Mouse (Mus musculus) midbrain, postnatal 0 days (tissue): Measurements from ENCODE around the gene Lrrc56. TPM values are rescaled to one million over a fixed set of nuclear protein-coding genes. Genes with fewer than 3 reads are reported as not detected.
A peak's percentile ranks its signal among the peaks of the same experiment; 100 is the strongest.

Source experiments
- ATAC-seq: fragments of 200-750 bp; cut with Nextera tagmentation; 2 replicates; pipeline ENCODE4 v1.8.0; 2017; ENCODE audit warnings: moderate number of reproducible peaks, mild to moderate bottlenecking, moderate TSS enrichment, moderate library complexity; ENCODE audit not compliant: low FRiP score
- DNase-seq: peaks from one replicate; pipeline ENCODE4 v3.0.0-alpha.2; 2015; ENCODE audit warnings: low spot score
- H3K27ac ChIP-seq: fragments of 300-500 bp; sonication (generic); 2 replicates; pipeline ENCODE4 v1.5.1; 2014; ENCODE audit warnings: low read depth, mild to moderate bottlenecking, low read length, mixed read lengths
- H3K27me3 ChIP-seq: fragments of 300-500 bp; sonication (generic); 2 replicates; pipeline ENCODE4 v1.6.1; 2014; ENCODE audit warnings: low read length, control low read depth, mixed read lengths; ENCODE audit not compliant: insufficient read depth
- H3K36me3 ChIP-seq: fragments of 300-500 bp; sonication (generic); 2 replicates; pipeline ENCODE4 v1.6.1; 2014; ENCODE audit warnings: low read length, control low read depth, mixed read lengths; ENCODE audit not compliant: insufficient read depth
- H3K4me1 ChIP-seq: fragments of 300-500 bp; sonication (generic); 2 replicates; pipeline ENCODE4 v1.6.1; 2014; ENCODE audit warnings: mild to moderate bottlenecking, control low read depth, antibody characterized with exemption, low read length, mixed read lengths; ENCODE audit not compliant: insufficient read depth
- H3K4me2 ChIP-seq: fragments of 300-500 bp; sonication (generic); 2 replicates; pipeline ENCODE4 v1.6.1; 2014; ENCODE audit warnings: low read depth, mild to moderate bottlenecking, low read length, mixed read lengths; ENCODE audit not compliant: poor library complexity, severe bottlenecking
- H3K4me3 ChIP-seq: fragments of 300-500 bp; sonication (generic); 2 replicates; pipeline ENCODE4 v1.5.1; 2014; ENCODE audit warnings: low read depth, mild to moderate bottlenecking, low read length, moderate library complexity
- H3K9ac ChIP-seq: fragments of 300-500 bp; sonication (generic); replicated peaks from 2 replicates; pipeline ENCODE4 v1.6.1; 2014; ENCODE audit warnings: mild to moderate bottlenecking, low read length, moderate library complexity, mixed read lengths; ENCODE audit not compliant: poor library complexity, severe bottlenecking
- H3K9me3 ChIP-seq: fragments of 300-500 bp; sonication (generic); 2 replicates; pipeline ENCODE4 v1.6.1; 2016; ENCODE audit warnings: low read length, control low read depth
- CTCF ChIP-seq: IDR thresholded peaks from 2 replicates; pipeline ENCODE4 v1.5.1; 2016; ENCODE audit warnings: antibody characterized with exemption, mild to moderate bottlenecking
- WGBS: fragments of 180-500 bp; shearing (Covaris S2); extraction: QIAGEN DNeasy Blood & Tissue Kit; methylation state at CpG from one replicate; pipeline ENCODE4 v1.1.7; 2014; 5-methylcytosine and 5-hydroxymethylcytosine counted together
- polyA plus RNA-seq: library from polyadenylated mRNA; unstranded; fragments of >200 nt; fragmentation: Nextera tagmentation; extraction: Ambion mirVana; gene quantifications from 2 replicates; pipeline ENCODE4 v1.2.1, GENCODE M21; 2015
- total RNA-seq: library from RNA; depleted of rRNA; stranded (reverse); fragments of >200 nt; gene quantifications from 2 replicates; pipeline ENCODE4 v1.2.3, GENCODE M21; 2014

The Lrrc56 gene
- total and polyA plus RNA-seq, 2 experiments from 2014 or later, result 8.6 to 14.9 TPM

DNA sequence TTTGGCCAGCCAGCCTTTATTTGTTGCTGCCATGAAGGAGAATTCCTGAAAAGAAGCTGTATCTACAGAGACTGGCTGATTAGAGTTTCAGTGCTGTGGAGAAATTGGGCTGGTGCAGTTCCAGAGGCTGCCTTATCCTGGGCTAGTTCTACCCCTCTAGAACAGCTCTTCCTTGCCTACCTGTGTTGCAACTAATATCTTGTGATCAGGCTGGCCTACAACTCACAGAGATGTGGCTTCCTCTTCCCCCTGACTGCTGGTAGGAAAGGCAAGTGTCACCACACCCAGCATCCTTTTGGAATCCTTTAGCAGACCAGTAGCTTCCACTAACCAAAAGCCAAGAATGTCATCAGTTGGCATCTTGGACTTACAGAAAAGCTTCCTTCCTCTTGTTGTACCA lies 24.1 kb upstream of the Lrrc56 start:
- no peaks in the 10 kb centered on the region for H3K36me3 ChIP-seq
- H3K4me2 ChIP-seq, result no peak overlapping the region
- ATAC-seq, result no peak
- no peak for DNase-seq
- TF ChIP-seq CTCF, result no peak
- no peak overlapping the region for H3K9ac ChIP-seq
- H3K27me3 ChIP-seq, result no peaks in the 10 kb centered on the region
- H3K4me3 ChIP-seq, result no peak overlapping the region
- H3K27ac ChIP-seq, result no peak overlapping the region
- H3K4me1 ChIP-seq, result peaks cover 6% of the 10 kb centered on the region; the same call in 1 of the 2 replicates
- H3K9me3 ChIP-seq, result no peaks in the 10 kb centered on the region

- Histone ChIP-seq H3K36me3 (no peaks in the 10 kb centered on the region), H3K27me3 (no peaks in the 10 kb centered on the region), H3K27ac (peak within 1 kb of the TSS; percentile 89), H3K4me1 (peaks cover 6% of the 10 kb centered on the region; the same call in 1 of the 2 replicates), H3K9ac (peak within 1 kb of the TSS; percentile 65), H3K4me3 (peak within 1 kb of the TSS; percentile 51), H3K4me2 (peak within 1 kb of the TSS; percentile 63), H3K9me3 (no peaks in the 10 kb centered on the region)
- ATAC-seq, result peak; percentile 98
- DNase-seq, result peak; percentile 97
- WGBS, result 2% methylated on average over 55 of the region's 55 CpGs
- peak; percentile 17 for TF ChIP-seq CTCF
Observed at GRCm38 (mm10) chr7:141172116-141173006, 21.6 kb upstream of the Lrrc56 start, which contains the start of gene Rnh1. TSS of gene Rnh1 (minus strand) at chr7:141172857.

DNA sequence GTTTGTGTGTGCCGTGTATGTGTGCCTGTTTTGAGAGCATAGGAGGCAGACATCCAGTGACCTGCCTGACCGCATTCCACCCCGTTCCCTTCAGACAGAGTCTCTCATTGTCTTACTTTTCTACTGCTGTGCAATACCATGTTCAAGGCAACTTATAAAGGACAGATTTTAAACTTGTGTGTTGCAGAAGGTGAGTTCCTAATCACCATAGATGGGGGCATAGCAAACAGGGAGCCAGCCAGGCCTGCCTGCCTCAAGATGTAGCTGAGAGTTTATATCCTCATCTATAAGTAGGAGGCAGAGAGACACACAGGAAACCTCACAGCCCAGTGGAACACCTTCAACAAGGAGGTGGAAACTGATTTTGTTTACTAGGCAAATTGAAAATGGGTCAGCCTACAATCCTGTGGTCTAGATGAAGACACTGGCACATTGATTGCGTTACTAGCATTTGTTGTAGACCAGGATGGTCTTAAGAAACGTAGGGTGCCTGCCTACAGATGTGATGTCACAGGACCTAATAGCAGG lies 20.6 kb upstream of the Lrrc56 start:
- no peak for DNase-seq
- Histone ChIP-seq H3K9me3 (no peaks in the 10 kb centered on the region), H3K9ac (0 out of 2 replicates have a peak overlapping the region, but pooled peaks have one; percentile 65), H3K4me2 (peak overlapping the region; percentile 63), H3K4me3 (peak overlapping the region; percentile 51; the same call in 1 of the 2 replicates), H3K4me1 (peaks cover 6% of the 10 kb centered on the region; the same call in 1 of the 2 replicates), H3K27me3 (no peaks in the 10 kb centered on the region), H3K27ac (0 out of 2 replicates have a peak overlapping the region, but pooled peaks have one; percentile 89), H3K36me3 (no peaks in the 10 kb centered on the region)
- no peak for TF ChIP-seq CTCF
- no peak for ATAC-seq
- WGBS, result 85% methylated on average over 5 of the region's 5 CpGs

- Histone ChIP-seq H3K4me1 (peaks cover 6% of the 10 kb centered on the region; the same call in 1 of the 2 replicates), H3K27me3 (no peaks in the 10 kb centered on the region)
Observed at GRCm38 (mm10) chr7:141175068-141175467, 18.9 kb upstream of the Lrrc56 start.

GRCm38 (mm10) chr7:141176173-141176572 lies 17.8 kb upstream of the Lrrc56 start:
- Histone ChIP-seq H3K36me3 (no peaks in the 10 kb centered on the region), H3K4me3 (no peak overlapping the region), H3K27ac (no peak overlapping the region), H3K9ac (0 out of 2 replicates have a peak overlapping the region, but pooled peaks have one; percentile 4), H3K4me1 (peaks cover 6% of the 10 kb centered on the region; the same call in 1 of the 2 replicates), H3K27me3 (no peaks in the 10 kb centered on the region), H3K4me2 (peak overlapping the region; percentile 12; the same call in 1 of the 2 replicates), H3K9me3 (no peaks in the 10 kb centered on the region)
- ATAC-seq (no peak), DNase-seq (peak; percentile 94)
- TF ChIP-seq CTCF, result peak; percentile 97
- WGBS, result under 1% methylated on average over 8 of the region's 8 CpGs

More at GRCm38 (mm10) chr7:141175068-141175467, 18.9 kb upstream of the Lrrc56 start:
- WGBS, result 89% methylated on average over 4 of the region's 4 CpGs
- Histone ChIP-seq H3K9me3 (no peaks in the 10 kb centered on the region), H3K4me3 (no peak overlapping the region), H3K36me3 (no peaks in the 10 kb centered on the region), H3K4me2 (no peak overlapping the region), H3K9ac (no peak overlapping the region), H3K27ac (no peak overlapping the region)
- DNase-seq, result no peak
- ATAC-seq, result no peak
- peak; percentile 15 for TF ChIP-seq CTCF
